Mouse (Mus musculus): Measurements from ENCODE around the gene Nfkb1. TPM values are rescaled to one million over a fixed set of nuclear protein-coding genes. Genes with fewer than 3 reads are reported as not detected.
A peak's percentile ranks its signal among the peaks of the same experiment; 100 is the strongest.

Nfkb1 gene
- polyA plus RNA-seq, 1 experiment from 2014 or later, result 18.4 TPM

DNA sequence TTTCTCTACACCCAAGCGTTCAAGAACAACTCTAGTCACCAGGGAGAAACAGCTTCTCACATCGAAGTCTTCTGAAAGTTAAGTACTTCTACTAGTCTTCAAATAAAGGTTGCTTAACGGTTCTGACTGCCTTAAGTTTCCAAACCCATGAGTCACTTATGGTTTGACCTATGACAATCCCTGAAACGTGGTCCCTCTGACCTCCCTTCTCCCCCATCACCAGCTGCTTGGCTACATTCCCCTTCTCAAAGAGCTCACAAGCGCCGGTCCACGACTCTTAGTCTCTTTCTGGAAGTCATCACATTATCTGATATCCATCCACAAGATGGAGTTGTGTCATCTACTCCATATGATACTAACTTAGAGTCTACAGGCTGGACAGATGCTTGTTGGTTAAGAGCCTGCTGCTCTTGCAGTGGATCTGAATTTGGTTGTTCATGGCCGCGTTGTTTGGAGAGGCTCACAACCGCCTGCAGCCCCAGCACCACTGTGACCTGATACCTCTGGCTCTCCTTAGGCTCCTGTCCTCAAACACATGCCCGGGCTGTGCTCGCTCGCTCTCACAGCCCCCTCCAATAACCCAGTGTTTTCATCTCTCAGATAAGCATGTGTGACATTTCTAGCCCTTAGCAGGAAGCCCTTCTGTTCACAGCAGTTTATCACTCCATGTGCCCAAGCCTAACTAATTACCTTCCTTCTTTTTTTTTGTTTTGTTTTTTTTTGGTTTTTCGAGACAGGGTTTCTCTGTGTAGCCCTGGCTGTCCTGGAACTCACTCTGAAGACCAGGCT lies 55.5 kb downstream of the Nfkb1 start:
- no peaks in the 10 kb centered on the region for H3K9me3 ChIP-seq (replicated peaks)
- peaks cover 4% of the 10 kb centered on the region; the same call in 1 of the 2 replicates for H3K36me3 ChIP-seq
- no peaks in the 10 kb centered on the region for H3K27me3 ChIP-seq (replicated peaks)
- peak overlapping the region; percentile 35 for H3K4me2 ChIP-seq
- no peak overlapping the region; the same call in 1 of the 2 replicates for H3K27ac ChIP-seq
- 46% methylated on average over 14 of the region's 14 CpGs for WGBS (ENCODE audit: insufficient replicate concordance)
- no peak overlapping the region for H3K4me3 ChIP-seq
- no peak overlapping the region for H3K9ac ChIP-seq
- H3K4me1 ChIP-seq, result peaks cover 53% of the 10 kb centered on the region
- ATAC-seq, result peak; percentile 61

DNA sequence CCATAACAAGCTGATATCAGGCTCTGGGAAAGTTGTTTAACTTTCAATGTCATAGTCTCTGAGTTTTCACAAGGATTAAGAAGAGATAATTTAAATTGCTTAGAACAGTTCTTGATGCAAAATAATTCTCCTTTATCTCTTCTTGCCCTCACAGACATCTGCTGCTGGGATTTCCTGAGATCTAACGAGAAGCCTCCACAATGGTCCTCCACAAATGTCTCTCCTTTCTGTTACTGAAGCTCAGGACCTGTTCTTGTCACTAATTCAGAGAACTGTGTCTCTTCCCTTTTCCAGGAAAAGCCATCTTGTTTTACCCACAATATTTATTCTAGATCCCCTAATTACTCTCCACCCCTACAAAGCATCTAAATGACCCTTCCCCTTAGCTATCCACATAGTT lies 56.3 kb downstream of the Nfkb1 start:
- 14% methylated on average over 1 of the region's 1 CpGs for WGBS (ENCODE audit: insufficient replicate concordance)
- no peaks in the 10 kb centered on the region for H3K27me3 ChIP-seq (replicated peaks)
- peaks cover 52% of the 10 kb centered on the region for H3K4me1 ChIP-seq
- no peak for ATAC-seq
- H3K4me2 ChIP-seq, result no peak overlapping the region
- H3K27ac ChIP-seq, result no peak overlapping the region
- no peak overlapping the region for H3K9ac ChIP-seq
- no peak overlapping the region for H3K4me3 ChIP-seq
- H3K9me3 ChIP-seq (replicated peaks), result no peaks in the 10 kb centered on the region
- H3K36me3 ChIP-seq, result peaks cover 3% of the 10 kb centered on the region; the same call in 1 of the 2 replicates

GRCm38 (mm10) chr3:135634275-135634674 lies 57.1 kb downstream of the Nfkb1 start:
- WGBS (ENCODE audit: insufficient replicate concordance), result 60% methylated on average over 3 of the region's 3 CpGs
- H3K4me1 ChIP-seq, result peaks cover 52% of the 10 kb centered on the region
- no peak for ATAC-seq

DNA sequence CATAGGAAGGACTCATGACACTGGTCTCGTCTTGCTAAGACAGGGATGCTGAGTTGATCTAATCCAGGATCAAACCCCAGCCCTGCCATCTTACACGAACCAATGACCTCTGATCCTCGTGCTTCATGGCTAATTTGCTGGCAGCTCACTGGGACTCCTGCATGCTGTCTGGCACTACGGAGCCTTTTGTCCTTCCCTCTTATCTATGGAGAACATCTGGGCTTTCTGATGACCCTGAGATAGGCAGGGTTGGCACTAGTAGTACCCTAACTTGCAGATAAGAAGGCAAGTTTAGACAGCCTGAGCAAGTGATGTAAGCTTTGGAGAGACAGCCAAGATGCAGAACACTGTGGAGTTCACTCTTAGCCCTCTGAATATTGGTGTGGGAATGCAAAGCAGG lies 59.5 kb downstream of the Nfkb1 start:
- Histone ChIP-seq H3K36me3 (no peaks in the 10 kb centered on the region), H3K9ac (no peak overlapping the region), H3K4me3 (no peak overlapping the region), H3K9me3 (replicated peaks) (no peaks in the 10 kb centered on the region), H3K4me2 (no peak overlapping the region), H3K4me1 (peaks cover 44% of the 10 kb centered on the region), H3K27me3 (replicated peaks) (no peaks in the 10 kb centered on the region), H3K27ac (no peak overlapping the region)
- no peak for ATAC-seq
- 36% methylated on average over 4 of the region's 4 CpGs for WGBS (ENCODE audit: insufficient replicate concordance)

More at GRCm38 (mm10) chr3:135634275-135634674, 57.1 kb downstream of the Nfkb1 start:
- Histone ChIP-seq H3K4me3 (no peak overlapping the region), H3K9ac (no peak overlapping the region), H3K27me3 (replicated peaks) (no peaks in the 10 kb centered on the region), H3K9me3 (replicated peaks) (no peaks in the 10 kb centered on the region), H3K27ac (no peak overlapping the region), H3K36me3 (no peaks in the 10 kb centered on the region), H3K4me2 (no peak overlapping the region)

DNA sequence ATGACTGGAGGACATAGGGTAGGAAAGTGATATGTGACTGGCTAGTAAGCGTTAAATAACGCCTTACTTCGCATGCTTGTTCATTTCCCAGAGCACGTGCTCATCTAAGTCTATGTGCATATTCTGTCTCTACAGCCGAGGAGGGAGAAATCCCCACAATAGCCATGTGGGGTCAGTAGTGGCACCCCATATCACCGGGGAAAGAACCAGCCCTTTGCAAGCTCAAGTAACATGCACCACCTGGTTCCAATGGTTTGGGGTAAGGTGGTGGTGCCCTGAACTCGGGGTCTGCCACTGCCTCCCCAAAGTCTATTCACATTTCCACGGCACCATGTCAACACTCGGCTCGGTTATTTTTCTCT lies 60.3 kb downstream of the Nfkb1 start:
- peaks cover 36% of the 10 kb centered on the region for H3K4me1 ChIP-seq
- no peaks in the 10 kb centered on the region for H3K27me3 ChIP-seq (replicated peaks)
- no peak overlapping the region for H3K4me2 ChIP-seq
- no peaks in the 10 kb centered on the region for H3K9me3 ChIP-seq (replicated peaks)
- H3K9ac ChIP-seq, result no peak overlapping the region
- ATAC-seq, result no peak; the same call in 1 of the 2 replicates
- H3K4me3 ChIP-seq, result no peak overlapping the region
- H3K36me3 ChIP-seq, result no peaks in the 10 kb centered on the region
- 58% methylated on average over 10 of the region's 10 CpGs for WGBS (ENCODE audit: insufficient replicate concordance)
- no peak overlapping the region for H3K27ac ChIP-seq

DNA sequence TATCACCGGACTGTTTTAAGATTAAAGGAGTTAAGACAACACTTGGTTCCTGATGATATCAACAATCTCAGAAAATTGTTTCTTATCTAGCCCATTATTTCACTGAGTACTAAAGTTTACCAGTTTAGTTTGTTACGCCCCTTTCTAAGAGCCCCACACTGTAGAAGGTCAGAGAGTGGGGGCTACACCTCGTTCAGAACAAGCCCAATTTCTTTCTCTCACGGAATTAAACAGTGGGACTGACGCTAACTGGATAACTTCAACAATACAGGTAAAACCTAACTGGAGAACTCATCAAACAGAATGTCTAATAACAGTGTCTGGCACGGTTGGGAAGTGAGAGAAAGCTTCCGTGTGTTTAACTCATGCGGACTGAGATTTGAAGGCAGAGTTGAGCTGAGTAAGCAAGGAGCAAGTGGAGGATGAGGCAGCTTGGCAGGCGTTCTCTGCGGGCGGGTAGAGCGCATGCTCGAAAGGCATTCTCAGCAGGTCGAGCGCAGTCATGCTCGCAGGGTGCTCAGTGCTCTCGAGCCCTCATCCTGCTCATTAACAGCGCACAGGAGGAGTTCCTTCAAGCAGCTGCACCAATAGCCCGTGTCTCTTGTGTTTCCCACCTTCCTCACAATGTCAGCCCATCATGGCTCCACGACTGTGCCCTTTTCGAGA lies 60.8 kb downstream of the Nfkb1 start:
- Histone ChIP-seq H3K4me3 (no peak overlapping the region), H3K4me1 (peaks cover 31% of the 10 kb centered on the region), H3K36me3 (no peaks in the 10 kb centered on the region), H3K4me2 (no peak overlapping the region), H3K9me3 (replicated peaks) (no peaks in the 10 kb centered on the region), H3K27me3 (replicated peaks) (no peaks in the 10 kb centered on the region), H3K27ac (no peak overlapping the region), H3K9ac (no peak overlapping the region)
- 78% methylated on average over 21 of the region's 21 CpGs for WGBS (ENCODE audit: insufficient replicate concordance)
- ATAC-seq, result no peak; the same call in 1 of the 2 replicates

- H3K4me3 ChIP-seq, result no peak overlapping the region
- no peak for ATAC-seq
- peaks cover 1% of the 10 kb centered on the region; the same call in 1 of the 2 replicates for H3K36me3 ChIP-seq
- no peak overlapping the region for H3K9ac ChIP-seq
- H3K27ac ChIP-seq, result no peak overlapping the region
- WGBS (ENCODE audit: insufficient replicate concordance), result 74% methylated on average over 4 of the region's 4 CpGs
- peaks cover 24% of the 10 kb centered on the region for H3K4me1 ChIP-seq
- H3K27me3 ChIP-seq (replicated peaks), result no peaks in the 10 kb centered on the region
- H3K9me3 ChIP-seq (replicated peaks), result no peaks in the 10 kb centered on the region
- H3K4me2 ChIP-seq, result no peak overlapping the region
Measured at GRCm38 (mm10) chr3:135629830-135630355, 61.5 kb downstream of the Nfkb1 start.

DNA sequence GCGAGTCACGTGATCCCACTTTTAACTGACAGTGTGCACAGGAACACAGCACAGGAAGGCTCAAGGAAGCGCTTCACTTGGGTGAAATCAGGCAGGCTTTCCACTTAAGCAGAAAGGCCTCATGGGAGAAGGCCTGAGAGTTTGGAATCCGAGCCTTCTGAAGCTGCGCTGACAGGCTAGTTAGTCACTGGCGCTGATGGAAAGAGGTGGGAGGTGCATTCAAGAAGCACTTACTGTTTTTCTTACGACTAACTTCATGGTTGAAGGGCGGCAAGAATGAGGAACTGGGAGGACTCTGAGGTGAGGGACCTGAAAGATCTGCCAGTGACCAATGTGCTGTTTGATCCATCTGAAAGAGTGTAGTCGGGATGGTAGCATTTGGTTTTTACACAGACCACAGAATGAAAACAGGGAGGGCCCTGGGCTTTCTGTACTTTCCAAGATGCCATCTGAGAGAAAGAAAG lies 62.6 kb downstream of the Nfkb1 start:
- Histone ChIP-seq H3K36me3 (peaks cover 9% of the 10 kb centered on the region; the same call in 1 of the 2 replicates), H3K4me1 (peaks cover 17% of the 10 kb centered on the region), H3K27ac (no peak overlapping the region), H3K9me3 (replicated peaks) (no peaks in the 10 kb centered on the region), H3K27me3 (replicated peaks) (no peaks in the 10 kb centered on the region), H3K9ac (no peak overlapping the region), H3K4me2 (no peak overlapping the region), H3K4me3 (no peak overlapping the region)
- no peak for ATAC-seq
- WGBS (ENCODE audit: insufficient replicate concordance), result 68% methylated on average over 9 of the region's 9 CpGs

GRCm38 (mm10) chr3:135628000-135628705 lies 63.2 kb downstream of the Nfkb1 start:
- no peaks in the 10 kb centered on the region for H3K9me3 ChIP-seq (replicated peaks)

DNA sequence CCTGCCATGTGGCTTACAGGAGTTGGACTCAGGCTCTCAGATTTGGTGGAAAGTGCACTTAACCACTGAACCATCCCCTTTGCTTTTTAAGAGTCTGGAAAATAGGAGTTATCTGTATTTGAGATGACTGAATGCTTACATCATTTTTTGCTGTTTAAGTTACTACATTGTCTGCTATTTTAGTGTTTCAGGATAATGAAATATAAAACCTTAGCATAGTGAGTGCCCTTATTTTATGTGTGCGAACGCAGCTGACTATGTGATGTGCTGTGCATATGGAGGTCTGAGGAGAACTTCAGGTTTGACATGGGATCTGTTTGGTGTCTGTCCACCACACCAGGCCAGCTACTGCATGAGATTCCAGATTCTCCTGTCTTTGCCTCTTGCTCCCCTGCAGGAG lies 66.1 kb downstream of the Nfkb1 start:
- Histone ChIP-seq H3K9me3 (replicated peaks) (no peaks in the 10 kb centered on the region), H3K4me3 (no peak overlapping the region), H3K36me3 (peaks cover 15% of the 10 kb centered on the region; the same call in 1 of the 2 replicates), H3K9ac (no peak overlapping the region), H3K4me1 (peaks cover 6% of the 10 kb centered on the region; the same call in 1 of the 2 replicates), H3K27me3 (replicated peaks) (no peaks in the 10 kb centered on the region), H3K27ac (no peak overlapping the region), H3K4me2 (no peak overlapping the region)
- ATAC-seq, result no peak
- WGBS (ENCODE audit: insufficient replicate concordance), result 90% methylated on average over 2 of the region's 2 CpGs

More at GRCm38 (mm10) chr3:135628000-135628705, 63.2 kb downstream of the Nfkb1 start:
- WGBS (ENCODE audit: insufficient replicate concordance), result 74% methylated on average over 9 of the region's 9 CpGs
- no peak overlapping the region for H3K9ac ChIP-seq
- no peak overlapping the region for H3K27ac ChIP-seq
- peaks cover 17% of the 10 kb centered on the region for H3K4me1 ChIP-seq
- no peak overlapping the region for H3K4me3 ChIP-seq
- H3K36me3 ChIP-seq, result peaks cover 15% of the 10 kb centered on the region; the same call in 1 of the 2 replicates
- no peak for ATAC-seq
- H3K27me3 ChIP-seq (replicated peaks), result no peaks in the 10 kb centered on the region
- H3K4me2 ChIP-seq, result no peak overlapping the region

GRCm38 (mm10) chr3:135616730-135617129 lies 74.6 kb downstream of the Nfkb1 start:
- Histone ChIP-seq H3K4me2 (no peak overlapping the region), H3K9ac (no peak overlapping the region), H3K4me1 (no peaks in the 10 kb centered on the region), H3K9me3 (replicated peaks) (no peaks in the 10 kb centered on the region), H3K27me3 (replicated peaks) (no peaks in the 10 kb centered on the region), H3K36me3 (peaks cover 55% of the 10 kb centered on the region), H3K4me3 (no peak overlapping the region), H3K27ac (no peak overlapping the region)
- ATAC-seq, result no peak
- WGBS (ENCODE audit: insufficient replicate concordance), result 58% methylated on average over 7 of the region's 7 CpGs

All from liver, embryonic 12.5 days (tissue).